ENCODE assay signal across 24 mouse cellular contexts in the genomic region with DNA sequence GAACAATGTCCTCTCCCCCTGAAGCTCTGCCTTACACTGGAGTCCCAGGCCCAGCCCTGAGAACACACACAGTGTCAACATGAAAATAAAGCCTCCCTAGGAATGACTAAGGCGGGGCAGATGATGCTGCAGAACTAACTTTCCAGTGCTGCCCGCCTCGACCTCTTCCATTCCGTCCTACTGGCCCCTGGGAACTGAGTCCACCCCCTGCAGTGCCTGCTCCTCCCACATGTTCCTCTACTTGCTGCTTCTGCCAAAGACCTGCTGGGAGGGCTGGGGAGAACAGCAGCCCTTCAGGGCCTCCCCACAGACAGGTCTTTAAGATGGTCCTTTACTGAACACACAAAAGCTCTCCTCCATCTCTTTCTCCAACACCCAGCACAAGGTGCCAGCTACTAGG. TPM values are rescaled to one million over a fixed set of nuclear protein-coding genes. Genes with fewer than 3 reads are reported as not detected.
DNase-seq lines count a peak whose midpoint lies in the region; ATAC-seq and TF ChIP-seq lines count a peak whose summit lies in the region.
"Had no signal": no experiment of that assay in that cellular context is flagged by ENCODE, and none has a peak within 500 bp of the region (broad histone marks: within the 10 kb centered on the region; RNA-seq: fewer than 3 reads in every experiment).

No protein-coding gene starts in this region.

- H3K4me1 ChIP-seq in kidney, adult 2 months (ENCODE audit: control insufficient read depth, insufficient read depth, low read length), result no peaks in the 10 kb centered on the region
- no peaks in the 10 kb centered on the region for H3K4me1 ChIP-seq in stomach, embryonic 15.5 days
- no peaks in the 10 kb centered on the region for H3K4me1 ChIP-seq in stomach, postnatal 0 days (replicated peaks; ENCODE audit: control insufficient read depth, insufficient read depth)
- H3K4me1 ChIP-seq: embryonic facial prominence, embryonic 13.5 days; embryonic facial prominence, embryonic 15.5 days; forebrain, embryonic 10.5 days; forebrain, embryonic 12.5 days had no signal

- no peaks in the 10 kb centered on the region for H3K27me3 ChIP-seq in kidney, adult 2 months (replicated peaks; ENCODE audit: control insufficient read depth, insufficient read depth, low read length)
- H3K27me3 ChIP-seq in stomach, embryonic 15.5 days (replicated peaks), result no peaks in the 10 kb centered on the region
- H3K27me3 ChIP-seq in stomach, postnatal 0 days (ENCODE audit: control insufficient read depth, insufficient read depth, low read length), result no peaks in the 10 kb centered on the region
- H3K27me3 ChIP-seq: embryonic facial prominence, embryonic 13.5 days; embryonic facial prominence, embryonic 15.5 days; forebrain, embryonic 12.5 days had no signal

- H3K9me3 ChIP-seq in stomach, embryonic 15.5 days, result no peaks in the 10 kb centered on the region
- H3K9me3 ChIP-seq in stomach, postnatal 0 days (ENCODE audit: control insufficient read depth, low read length), result no peaks in the 10 kb centered on the region
- H3K9me3 ChIP-seq: embryonic facial prominence, embryonic 13.5 days; embryonic facial prominence, embryonic 15.5 days; forebrain, embryonic 10.5 days; forebrain, embryonic 12.5 days had no signal

- TF ChIP-seq POLR2A in kidney, adult 2 months (IDR thresholded peaks at IDR 0.05; ENCODE audit: low read depth, low read length), result no peak

- TF ChIP-seq CTCF in kidney, adult 2 months (conservative IDR thresholded peaks at IDR 0.05; ENCODE audit: insufficient read depth, insufficient read length, low read depth, low read length), result no peak
- no peak for TF ChIP-seq CTCF in stomach, postnatal 0 days (IDR thresholded peaks at IDR 0.05; ENCODE audit: low read depth)

- H3K36me3 ChIP-seq in kidney, adult 2 months (ENCODE audit: control insufficient read depth, insufficient read depth, low read length), result no peaks in the 10 kb centered on the region
- peaks cover 73% of the 10 kb centered on the region for H3K36me3 ChIP-seq in stomach, embryonic 15.5 days
- peaks cover 45% of the 10 kb centered on the region for H3K36me3 ChIP-seq in stomach, postnatal 0 days (ENCODE audit: control insufficient read depth, insufficient read depth, low read length)

- peak; percentile 28 for DNase-seq in kidney, adult 2 months
- no peak for DNase-seq in kidney, postnatal 4 days
- DNase-seq in kidney, postnatal 36 days, result peak; percentile 38 to 51
- no peak for DNase-seq in kidney, adult 18-20 months
- DNase-seq in stomach, postnatal 0 days (ENCODE audit: low spot score), result no peak
- DNase-seq in gastrocnemius, postnatal 4 days (ENCODE audit: low spot score in 2 of 2), result no peak
- DNase-seq: adrenal gland, adult 2 months; adrenal gland, postnatal 10 days; adrenal gland, postnatal 25 days; cerebellum, adult 11 months; cerebellum, adult 18-20 months; cerebellum, adult 8-10 months; cerebellum, adult 9-11 months; cerebellum, postnatal 14 days; cerebellum, postnatal 36 days; embryo, embryonic 11 days had no signal

- H3K4me3 ChIP-seq in kidney, adult 2 months (ENCODE audit: insufficient read depth, low read depth, low read length), result no peak overlapping the region
- no peak overlapping the region for H3K4me3 ChIP-seq in stomach, embryonic 15.5 days (replicated peaks)
- no peak overlapping the region for H3K4me3 ChIP-seq in stomach, postnatal 0 days (ENCODE audit: low read depth, low read length)
- H3K4me3 ChIP-seq: embryonic facial prominence, embryonic 13.5 days; embryonic facial prominence, embryonic 15.5 days; erythroblast, embryonic 14.5 days; forebrain, embryonic 10.5 days; forebrain, embryonic 12.5 days had no signal

- ATAC-seq in stomach, embryonic 15.5 days (ENCODE audit: insufficient read depth, low FRiP score, low read depth), result peak; percentile 14; the same call in 1 of the 2 replicates
- peak; percentile 47; the same call in 1 of the 2 replicates for ATAC-seq in stomach, postnatal 0 days (ENCODE audit: low FRiP score, low TSS enrichment)
- ATAC-seq: forebrain, embryonic 14.5 days had no signal

- H3K4me2 ChIP-seq in stomach, embryonic 15.5 days, result no peak overlapping the region
- H3K4me2 ChIP-seq in stomach, postnatal 0 days (replicated peaks; ENCODE audit: low read depth), result no peak overlapping the region
- H3K4me2 ChIP-seq: embryonic facial prominence, embryonic 13.5 days; embryonic facial prominence, embryonic 15.5 days; forebrain, embryonic 12.5 days had no signal

- WGBS in kidney, adult 2 months, result 63% methylated on average over 4 of the region's 4 CpGs
- 71% methylated on average over 4 of the region's 4 CpGs for WGBS in stomach, embryonic 15.5 days
- 63% methylated on average over 4 of the region's 4 CpGs for WGBS in stomach, postnatal 0 days

- no peak for TF ChIP-seq EP300 in stomach, postnatal 0 days (optimal IDR thresholded peaks at IDR 0.05)

- H3K9ac ChIP-seq in stomach, embryonic 15.5 days, result no peak overlapping the region
- H3K9ac ChIP-seq in stomach, postnatal 0 days (ENCODE audit: low read length), result no peak overlapping the region
- H3K9ac ChIP-seq: embryonic facial prominence, embryonic 13.5 days; embryonic facial prominence, embryonic 15.5 days; forebrain, embryonic 12.5 days had no signal

- no peak overlapping the region for H3K27ac ChIP-seq in kidney, adult 2 months (ENCODE audit: insufficient read depth, low read depth, low read length)
- H3K27ac ChIP-seq in stomach, embryonic 15.5 days, result no peak overlapping the region
- H3K27ac ChIP-seq in stomach, postnatal 0 days (replicated peaks), result no peak overlapping the region
- H3K27ac ChIP-seq: embryonic facial prominence, embryonic 13.5 days; embryonic facial prominence, embryonic 15.5 days; forebrain, embryonic 10.5 days; forebrain, embryonic 12.5 days had no signal

RNA-seq across cellular contexts. Expression of gene Chadl, which starts 13.7 kb away (rescaled TPM):
- polyA plus RNA-seq in kidney, adult 2 months (2012; rRNA removed), result 9.0 and 12.5 TPM in 2 replicates
- polyA plus RNA-seq in stomach, embryonic 15.5 days (2015; fragmentation: Nextera tagmentation; extraction: Ambion mirVana), result 3.7 and 4.1 TPM in 2 replicates
- polyA plus RNA-seq in stomach, postnatal 0 days (2015; fragmentation: Nextera tagmentation; extraction: Ambion mirVana), result 2.4 and 2.9 TPM in 2 replicates
- total RNA-seq in gastrocnemius, postnatal 4 days (2021), result 1 to 10 TPM; 3.7 to 5.2 TPM
- total RNA-seq: common myeloid progenitor, adult 5-6 weeks had no signal

RNA-seq across cellular contexts. Expression of gene Zc3h7b, which starts 34.1 kb away (rescaled TPM):
- 46.5 and 47.3 TPM in 2 replicates for polyA plus RNA-seq in kidney, adult 2 months (2012; rRNA removed)
- 23.8 and 24.1 TPM in 2 replicates for polyA plus RNA-seq in stomach, embryonic 15.5 days (2015; fragmentation: Nextera tagmentation; extraction: Ambion mirVana)
- 9.1 and 11.1 TPM in 2 replicates for polyA plus RNA-seq in stomach, postnatal 0 days (2015; fragmentation: Nextera tagmentation; extraction: Ambion mirVana)
- 10 to 100 TPM; 54.8 to 54.9 TPM for total RNA-seq in gastrocnemius, postnatal 4 days (2021)

RNA-seq across cellular contexts. Expression of gene Rangap1, which starts 34.5 kb away (rescaled TPM):
- polyA plus RNA-seq in kidney, adult 2 months (2012; rRNA removed), result 24.6 and 25.8 TPM in 2 replicates
- polyA plus RNA-seq in stomach, embryonic 15.5 days (2015; fragmentation: Nextera tagmentation; extraction: Ambion mirVana), result 97.8 and 106 TPM in 2 replicates
- 39.0 and 40.2 TPM in 2 replicates for polyA plus RNA-seq in stomach, postnatal 0 days (2015; fragmentation: Nextera tagmentation; extraction: Ambion mirVana)
- 10 to 100 TPM; 37.9 to 38.5 TPM for total RNA-seq in gastrocnemius, postnatal 4 days (2021)

RNA-seq across cellular contexts. Expression of gene L3mbtl2, which starts 47.1 kb away (rescaled TPM):
- polyA plus RNA-seq in kidney, adult 2 months (2012; rRNA removed), result 14.2 and 14.7 TPM in 2 replicates
- 19.3 and 19.7 TPM in 2 replicates for polyA plus RNA-seq in stomach, embryonic 15.5 days (2015; fragmentation: Nextera tagmentation; extraction: Ambion mirVana)
- polyA plus RNA-seq in stomach, postnatal 0 days (2015; fragmentation: Nextera tagmentation; extraction: Ambion mirVana), result 9.2 and 9.4 TPM in 2 replicates
- total RNA-seq in gastrocnemius, postnatal 4 days (2021), result 10 to 100 TPM in 1 of 2 experiments, 1 to 10 TPM in 1; 8.1 to 10.9 TPM

Comparison
In these comparisons a context has a peak if more than half of its experiments do, and no peak if none do; other contexts are left out.
1. DNase-seq: peak in kidney, adult 2 months (single experiment) and kidney, postnatal 36 days (2 of 2); none in kidney, postnatal 4 days (0 of 2), kidney, adult 18-20 months (single experiment), stomach, postnatal 0 days (single experiment) and gastrocnemius, postnatal 4 days (0 of 2).